In genomic region chr7:137102606-137103195, GRCm38 (mm10) we compare ENCODE assay signal across 17 mouse cellular contexts.
"Had no signal": no experiment of that assay in that cellular context is flagged by ENCODE, and none has a peak within 500 bp of the region (broad histone marks: within the 10 kb centered on the region; RNA-seq: fewer than 3 reads in every experiment).

No protein-coding gene starts in this region.

- H3K4me1 ChIP-seq: neural tube, embryonic 15.5 days had no signal

- H3K9me3 ChIP-seq: midbrain, embryonic 12.5 days; neural tube, embryonic 13.5 days had no signal

- H3K4me2 ChIP-seq: lung, embryonic 14.5 days; midbrain, embryonic 12.5 days; neural tube, embryonic 13.5 days; neural tube, embryonic 15.5 days had no signal

- H3K9ac ChIP-seq: lung, embryonic 14.5 days; midbrain, embryonic 12.5 days; neural tube, embryonic 13.5 days; neural tube, embryonic 15.5 days had no signal

- ATAC-seq: midbrain, embryonic 16.5 days had no signal

- H3K36me3 ChIP-seq: midbrain, embryonic 12.5 days; neural tube, embryonic 13.5 days; neural tube, embryonic 15.5 days had no signal

- H3K4me3 ChIP-seq: midbrain, embryonic 12.5 days; myocyte; neural tube, embryonic 13.5 days; neural tube, embryonic 15.5 days had no signal

- H3K27me3 ChIP-seq: neural tube, embryonic 13.5 days; neural tube, embryonic 15.5 days had no signal

- DNase-seq: lung, adult 18-20 months; lung, embryonic 14.5 days; lung, postnatal 10 days; lung, postnatal 4 days; retina, postnatal 1 day; right cerebral cortex, adult 18-20 months; right cerebral cortex, postnatal 25 days; right cerebral cortex, postnatal 4 days; spleen, adult 18-20 months; thymus, adult 18-20 months; thymus, postnatal 14 days; thymus, postnatal 36 days had no signal

- H3K27ac ChIP-seq: midbrain, embryonic 12.5 days; neural tube, embryonic 13.5 days; neural tube, embryonic 15.5 days had no signal
